Mouse (Mus musculus): ENCODE measurements around the gene Armc7. TPM values are rescaled to one million over a fixed set of nuclear protein-coding genes. Genes with fewer than 3 reads are reported as not detected.

Gene Armc7
- total and polyA plus RNA-seq, 3 experiments: 6.0 to 24.4 (median 7.8) TPM

GRCm38 (mm10) chr11:115513271-115514237, 38.1 kb downstream of the Armc7 start:
- ATAC-seq (ENCODE audit: extremely low read depth, insufficient number of reproducible peaks, low FRiP score, poor library complexity, severe bottlenecking): 0 out of 2 replicates have a peak, but pooled peaks have one; percentile 0
- TF ChIP-seq GATA1 (IDR thresholded peaks at IDR 0.05; ENCODE audit: borderline replicate concordance, low read length): no peak
- TF ChIP-seq POLR2AphosphoS5 (IDR thresholded peaks at IDR 0.05; ENCODE audit: insufficient replicate concordance, low read depth, low read length): no peak; the same call in none of the 2 replicates
- no peak for TF ChIP-seq CTCF (IDR thresholded peaks at IDR 0.05; ENCODE audit: low read depth, low read length)
- TF ChIP-seq TAL1 (conservative IDR thresholded peaks at IDR 0.05; ENCODE audit: low read depth, low read length): no peak
- no peak for TF ChIP-seq GATA2 (IDR thresholded peaks at IDR 0.05; ENCODE audit: borderline replicate concordance, low read depth, low read length)
- Histone ChIP-seq H3K4me1 (ENCODE audit: insufficient read depth, low read depth, low read length) (peaks cover 48% of the 10 kb centered on the region), H3K36me3 (replicated peaks) (peaks cover 28% of the 10 kb centered on the region), H3K4me3 (ENCODE audit: low read depth, low read length) (peak overlapping the region; percentile 96), H3K27me3 (ENCODE audit: insufficient read depth, low read length) (no peaks in the 10 kb centered on the region), H3K9me3 (replicated peaks) (no peaks in the 10 kb centered on the region)
- peak; percentile 48 for DNase-seq (ENCODE audit: low spot score)

DNA sequence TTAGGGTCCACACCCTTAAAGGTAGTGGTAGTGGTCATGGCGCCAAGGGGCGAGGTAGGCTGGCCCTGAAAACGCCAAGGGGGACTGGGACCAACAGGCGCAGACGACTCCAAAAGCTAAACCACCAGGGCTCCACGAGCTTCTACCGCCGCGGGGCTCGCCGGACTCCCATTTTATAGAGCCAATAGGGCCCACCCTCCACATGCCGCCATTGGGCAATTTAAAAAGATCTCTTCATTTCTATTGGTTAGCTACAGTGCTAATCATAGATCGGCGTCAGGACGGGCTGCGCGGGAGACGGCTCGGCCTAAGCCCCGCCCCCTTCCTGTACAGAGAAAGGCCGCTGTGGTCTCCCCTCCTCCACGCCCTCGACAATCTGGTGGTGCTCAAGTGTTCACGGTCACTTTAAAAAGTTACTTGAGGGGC, 38.8 kb downstream of the Armc7 start, which contains the start of gene Jpt1:
Jpt1 (minus strand) TSS at position 150 of the 426 bp plus-strand sequence.
- Histone ChIP-seq H3K27me3 (ENCODE audit: insufficient read depth, low read length) (no peaks in the 10 kb centered on the region), H3K4me3 (ENCODE audit: low read depth, low read length) (peak within 1 kb of the TSS; percentile 96), H3K4me1 (ENCODE audit: insufficient read depth, low read depth, low read length) (peaks cover 43% of the 10 kb centered on the region), H3K36me3 (replicated peaks) (peaks cover 22% of the 10 kb centered on the region), H3K9me3 (replicated peaks) (no peaks in the 10 kb centered on the region)
- ATAC-seq (ENCODE audit: extremely low read depth, insufficient number of reproducible peaks, low FRiP score, poor library complexity, severe bottlenecking) (peak; percentile 93), DNase-seq (ENCODE audit: low spot score) (peak; percentile 93)
- TF ChIP-seq POLR2AphosphoS5 (IDR thresholded peaks at IDR 0.05; ENCODE audit: insufficient replicate concordance, low read depth, low read length) (peak; percentile 95; the same call in 1 of the 2 replicates), TAL1 (conservative IDR thresholded peaks at IDR 0.05; ENCODE audit: low read depth, low read length) (no peak), GATA2 (IDR thresholded peaks at IDR 0.05; ENCODE audit: borderline replicate concordance, low read depth, low read length) (no peak)

DNA sequence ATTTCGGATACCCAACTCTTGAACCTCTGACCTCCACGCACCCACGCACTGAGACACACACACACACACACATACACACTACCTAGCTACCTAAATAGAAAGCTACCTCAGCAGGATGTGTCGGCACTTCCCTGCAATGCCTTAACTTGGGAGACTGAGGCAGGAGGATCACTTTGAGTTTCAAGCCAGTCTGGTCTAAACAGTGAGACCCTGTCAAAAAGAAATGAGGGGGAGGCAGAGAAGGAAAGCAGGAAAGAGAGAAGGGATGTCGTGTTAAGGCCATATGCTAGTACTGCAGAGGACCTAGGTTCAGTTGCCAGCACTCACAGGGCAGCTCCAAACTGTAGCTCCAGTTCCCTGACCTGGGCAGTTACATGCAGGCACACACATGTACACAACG, 39.6 kb downstream of the Armc7 start:
- ATAC-seq (ENCODE audit: extremely low read depth, insufficient number of reproducible peaks, low FRiP score, poor library complexity, severe bottlenecking): no peak
- Histone ChIP-seq H3K9me3 (replicated peaks) (no peaks in the 10 kb centered on the region), H3K27me3 (ENCODE audit: insufficient read depth, low read length) (no peaks in the 10 kb centered on the region), H3K4me1 (ENCODE audit: insufficient read depth, low read depth, low read length) (peaks cover 38% of the 10 kb centered on the region), H3K4me3 (ENCODE audit: low read depth, low read length) (no peak overlapping the region; the same call in 1 of the 2 replicates), H3K36me3 (replicated peaks) (peaks cover 18% of the 10 kb centered on the region)
- TF ChIP-seq GATA1 (IDR thresholded peaks at IDR 0.05; ENCODE audit: borderline replicate concordance, low read length) (no peak), CTCF (IDR thresholded peaks at IDR 0.05; ENCODE audit: low read depth, low read length) (no peak), POLR2AphosphoS5 (IDR thresholded peaks at IDR 0.05; ENCODE audit: insufficient replicate concordance, low read depth, low read length) (no peak), TAL1 (conservative IDR thresholded peaks at IDR 0.05; ENCODE audit: low read depth, low read length) (no peak), GATA2 (IDR thresholded peaks at IDR 0.05; ENCODE audit: borderline replicate concordance, low read depth, low read length) (no peak)
- no peak for DNase-seq (ENCODE audit: low spot score)

- H3K27me3 ChIP-seq (ENCODE audit: insufficient read depth, low read length): no peaks in the 10 kb centered on the region
- DNase-seq (ENCODE audit: low spot score) (no peak), ATAC-seq (ENCODE audit: extremely low read depth, insufficient number of reproducible peaks, low FRiP score, poor library complexity, severe bottlenecking) (no peak)
- H3K4me3 ChIP-seq (ENCODE audit: low read depth, low read length): no peak overlapping the region
- no peaks in the 10 kb centered on the region for H3K9me3 ChIP-seq (replicated peaks)
- peaks cover 20% of the 10 kb centered on the region for H3K36me3 ChIP-seq (replicated peaks)
- TF ChIP-seq GATA1 (IDR thresholded peaks at IDR 0.05; ENCODE audit: borderline replicate concordance, low read length) (no peak), TAL1 (conservative IDR thresholded peaks at IDR 0.05; ENCODE audit: low read depth, low read length) (no peak), POLR2AphosphoS5 (IDR thresholded peaks at IDR 0.05; ENCODE audit: insufficient replicate concordance, low read depth, low read length) (no peak), GATA2 (IDR thresholded peaks at IDR 0.05; ENCODE audit: borderline replicate concordance, low read depth, low read length) (no peak), CTCF (IDR thresholded peaks at IDR 0.05; ENCODE audit: low read depth, low read length) (no peak)
- H3K4me1 ChIP-seq (ENCODE audit: insufficient read depth, low read depth, low read length): peaks cover 19% of the 10 kb centered on the region
Observed at GRCm38 (mm10) chr11:115516942-115517341, 41.5 kb downstream of the Armc7 start.

DNA sequence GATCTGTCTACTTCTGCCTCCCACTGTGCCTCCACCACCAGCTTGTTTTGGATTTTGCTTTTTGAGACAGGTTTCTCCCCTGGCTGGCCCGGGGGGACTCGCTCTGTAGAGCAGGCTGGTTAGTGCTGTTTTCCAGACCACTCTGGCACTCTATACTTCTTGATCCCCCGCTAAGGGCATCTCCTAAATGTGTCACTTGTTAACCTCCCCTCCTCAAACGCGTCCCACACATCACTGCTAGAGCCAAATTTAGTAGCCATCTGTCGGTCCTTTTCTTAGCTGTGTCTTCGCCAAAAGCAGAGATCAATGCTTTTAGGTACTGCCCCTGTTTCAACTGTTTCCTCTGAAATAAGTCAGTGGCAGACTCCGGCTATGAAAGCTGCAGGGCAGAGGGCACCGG, 43.2 kb downstream of the Armc7 start:
- Histone ChIP-seq H3K4me3 (ENCODE audit: low read depth, low read length) (no peak overlapping the region), H3K27me3 (ENCODE audit: insufficient read depth, low read length) (no peaks in the 10 kb centered on the region), H3K4me1 (ENCODE audit: insufficient read depth, low read depth, low read length) (peaks cover 7% of the 10 kb centered on the region), H3K9me3 (replicated peaks) (no peaks in the 10 kb centered on the region), H3K36me3 (replicated peaks) (peaks cover 26% of the 10 kb centered on the region)
- DNase-seq (ENCODE audit: low spot score) (no peak), ATAC-seq (ENCODE audit: extremely low read depth, insufficient number of reproducible peaks, low FRiP score, poor library complexity, severe bottlenecking) (no peak)
- TF ChIP-seq POLR2AphosphoS5 (IDR thresholded peaks at IDR 0.05; ENCODE audit: insufficient replicate concordance, low read depth, low read length) (no peak), TAL1 (conservative IDR thresholded peaks at IDR 0.05; ENCODE audit: low read depth, low read length) (no peak), GATA2 (IDR thresholded peaks at IDR 0.05; ENCODE audit: borderline replicate concordance, low read depth, low read length) (no peak), GATA1 (IDR thresholded peaks at IDR 0.05; ENCODE audit: borderline replicate concordance, low read length) (no peak), CTCF (IDR thresholded peaks at IDR 0.05; ENCODE audit: low read depth, low read length) (no peak)

GRCm38 (mm10) chr11:115519581-115519980, 44.1 kb downstream of the Armc7 start:
- no peak for ATAC-seq (ENCODE audit: extremely low read depth, insufficient number of reproducible peaks, low FRiP score, poor library complexity, severe bottlenecking)
- DNase-seq (ENCODE audit: low spot score): no peak
- H3K9me3 ChIP-seq (replicated peaks): no peaks in the 10 kb centered on the region

More at GRCm38 (mm10) chr11:115519581-115519980, 44.1 kb downstream of the Armc7 start:
- H3K4me1 ChIP-seq (ENCODE audit: insufficient read depth, low read depth, low read length): peaks cover 5% of the 10 kb centered on the region
- H3K4me3 ChIP-seq (ENCODE audit: low read depth, low read length): no peak overlapping the region
- peaks cover 34% of the 10 kb centered on the region for H3K36me3 ChIP-seq (replicated peaks)
- no peaks in the 10 kb centered on the region for H3K27me3 ChIP-seq (ENCODE audit: insufficient read depth, low read length)
- TF ChIP-seq GATA2 (IDR thresholded peaks at IDR 0.05; ENCODE audit: borderline replicate concordance, low read depth, low read length) (no peak), GATA1 (IDR thresholded peaks at IDR 0.05; ENCODE audit: borderline replicate concordance, low read length) (no peak), CTCF (IDR thresholded peaks at IDR 0.05; ENCODE audit: low read depth, low read length) (no peak), POLR2AphosphoS5 (IDR thresholded peaks at IDR 0.05; ENCODE audit: insufficient replicate concordance, low read depth, low read length) (no peak), TAL1 (conservative IDR thresholded peaks at IDR 0.05; ENCODE audit: low read depth, low read length) (no peak)

Data from G1E (cell line).